Mouse (Mus musculus) kidney, embryonic 14.5 days (tissue): Measurements from ENCODE around the gene Hilpda. TPM values are rescaled to one million over a fixed set of nuclear protein-coding genes. Genes with fewer than 3 reads are reported as not detected.

Experiments used
- ATAC-seq: fragments of 200-750 bp; cut with Nextera tagmentation; 2 replicates; pipeline ENCODE4 v1.8.0; 2017; ENCODE audit warnings: moderate number of reproducible peaks, mild to moderate bottlenecking, moderate TSS enrichment, moderate library complexity; ENCODE audit not compliant: low FRiP score, low TSS enrichment
- H3K27ac ChIP-seq: fragments of 300-500 bp; sonication (generic); 2 replicates; pipeline ENCODE4 v1.5.1; 2014; ENCODE audit warnings: low read depth, mild to moderate bottlenecking, low read length, moderate library complexity, mixed read lengths
- H3K27me3 ChIP-seq: fragments of 300-500 bp; sonication (generic); 2 replicates; pipeline ENCODE4 v1.6.1; 2014; ENCODE audit warnings: mild to moderate bottlenecking, low read length; ENCODE audit not compliant: control insufficient read depth, insufficient read depth
- H3K36me3 ChIP-seq: fragments of 300-500 bp; sonication (generic); 2 replicates; pipeline ENCODE4 v1.6.1; 2014; ENCODE audit warnings: low read length, mixed read lengths; ENCODE audit not compliant: control insufficient read depth, insufficient read depth
- H3K4me1 ChIP-seq: fragments of 300-500 bp; sonication (generic); 2 replicates; pipeline ENCODE4 v1.6.1; 2014; ENCODE audit warnings: low read length, mixed read lengths; ENCODE audit not compliant: control insufficient read depth, insufficient read depth
- H3K4me2 ChIP-seq: fragments of 300-500 bp; sonication (generic); replicated peaks from 2 replicates; pipeline ENCODE4 v1.6.1; 2014; ENCODE audit warnings: low read depth, mild to moderate bottlenecking, low read length
- H3K4me3 ChIP-seq: fragments of 300-500 bp; sonication (generic); 2 replicates; pipeline ENCODE4 v1.5.1; 2014; ENCODE audit warnings: mild to moderate bottlenecking, low read length
- H3K9ac ChIP-seq: fragments of 300-500 bp; sonication (generic); 2 replicates; pipeline ENCODE4 v1.6.1; 2014; ENCODE audit warnings: low read depth, mild to moderate bottlenecking, low read length, moderate library complexity
- H3K9me3 ChIP-seq: fragments of 300-500 bp; sonication (generic); 2 replicates; pipeline ENCODE4 v1.6.1; 2016; ENCODE audit warnings: low read length; ENCODE audit not compliant: control insufficient read depth
- WGBS: fragments of 180-500 bp; shearing (Covaris S2); extraction: QIAGEN DNeasy Blood & Tissue Kit; methylation state at CpG from one replicate; pipeline ENCODE4 v1.1.7; 2014; 5-methylcytosine and 5-hydroxymethylcytosine counted together
- polyA plus RNA-seq: library from polyadenylated mRNA; unstranded; fragments of >200 nt; fragmentation: Nextera tagmentation; extraction: Ambion mirVana; gene quantifications from 2 replicates; pipeline ENCODE4 v1.2.1, GENCODE M21; 2014

The Hilpda gene
- polyA plus RNA-seq, 1 experiment from 2014 or later = 32.1 TPM

DNA sequence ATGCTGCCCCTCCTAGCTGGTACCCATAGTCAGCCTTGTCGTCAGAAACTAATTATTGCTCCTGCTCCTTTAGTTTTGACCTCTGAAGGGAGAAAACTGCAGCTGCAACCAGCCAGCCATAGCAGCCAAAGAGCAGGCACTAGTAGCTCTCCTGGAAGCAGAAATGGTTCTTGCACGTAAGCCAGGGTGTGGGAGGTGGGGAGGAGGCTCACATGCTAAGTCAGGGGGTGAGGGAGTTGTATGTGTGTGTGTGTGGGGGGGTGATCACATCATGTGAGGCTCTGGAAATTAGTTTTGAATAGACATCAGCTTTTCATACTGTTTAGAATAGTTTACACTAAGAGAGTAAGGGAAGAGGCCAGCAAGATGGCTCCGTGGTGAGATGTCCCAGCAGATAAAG is 45.7 kb downstream of the Hilpda start:
- Histone ChIP-seq H3K36me3 (no peaks in the 10 kb centered on the region), H3K9ac (no peak overlapping the region), H3K27me3 (no peaks in the 10 kb centered on the region), H3K27ac (no peak overlapping the region; the same call in 1 of the 2 replicates), H3K9me3 (no peaks in the 10 kb centered on the region), H3K4me2 (no peak overlapping the region), H3K4me3 (no peak overlapping the region), H3K4me1 (peaks cover 7% of the 10 kb centered on the region; the same call in 1 of the 2 replicates)
- 35% methylated on average over 3 of the region's 3 CpGs for WGBS
- no peak for ATAC-seq

DNA sequence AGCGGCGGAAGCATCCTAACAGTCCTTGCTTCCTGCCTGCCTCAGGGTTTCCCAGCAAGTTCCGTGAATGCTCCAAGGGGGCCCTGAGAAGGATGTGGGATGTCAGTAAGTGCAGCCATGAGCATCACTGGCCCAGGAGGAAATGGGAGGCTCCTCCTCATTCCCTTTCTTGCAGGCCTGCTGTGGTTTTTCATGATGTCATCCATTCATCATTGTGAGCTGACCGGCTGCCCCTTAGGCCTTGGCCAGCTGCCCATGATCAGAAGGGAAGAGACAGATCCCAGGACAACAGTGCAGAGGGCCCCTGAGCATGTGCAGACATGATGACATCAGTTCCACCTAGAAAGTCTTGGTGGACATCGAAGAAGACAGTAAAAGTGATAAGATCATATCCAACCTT is 46.6 kb downstream of the Hilpda start, which contains the start of gene Fam71f1:
TSS of gene Fam71f1 (plus strand) at position 262 of the 400 bp plus-strand sequence.
- no peak within 1 kb of the TSS for H3K9ac ChIP-seq

DNA sequence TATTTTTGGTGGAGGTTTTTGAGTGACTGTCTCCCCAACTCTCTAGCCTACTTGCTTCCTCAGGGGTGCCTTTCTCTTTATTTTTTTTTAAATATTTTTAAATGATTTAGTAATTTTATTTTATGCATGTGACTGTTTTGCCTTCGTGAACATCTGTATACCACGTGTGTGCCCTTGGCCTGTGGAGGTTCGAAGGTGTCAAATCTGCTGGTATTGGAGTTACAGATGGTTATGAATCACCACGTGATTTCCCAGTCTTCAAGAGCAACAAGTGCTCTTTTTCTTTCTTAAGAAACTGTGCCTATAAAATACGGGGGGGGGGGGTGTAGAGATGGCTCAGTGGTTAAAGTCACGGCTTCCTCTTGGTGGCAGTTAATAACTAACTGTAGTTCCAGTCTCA is 49.3 kb downstream of the Hilpda start:
- Histone ChIP-seq H3K27me3 (no peaks in the 10 kb centered on the region), H3K4me1 (peaks cover 7% of the 10 kb centered on the region; the same call in 1 of the 2 replicates), H3K27ac (no peak overlapping the region), H3K9ac (no peak overlapping the region), H3K9me3 (no peaks in the 10 kb centered on the region), H3K36me3 (no peaks in the 10 kb centered on the region), H3K4me3 (no peak overlapping the region), H3K4me2 (no peak overlapping the region)
- WGBS = 78% methylated on average over 6 of the region's 6 CpGs
- ATAC-seq = no peak

More for the DNA sequence above, 46.6 kb downstream of the Hilpda start, which contains the start of gene Fam71f1:
- Histone ChIP-seq H3K27me3 (no peaks in the 10 kb centered on the region), H3K9me3 (no peaks in the 10 kb centered on the region), H3K4me2 (no peak within 1 kb of the TSS), H3K4me3 (no peak within 1 kb of the TSS), H3K27ac (peak within 1 kb of the TSS; percentile 43), H3K4me1 (peaks cover 7% of the 10 kb centered on the region; the same call in 1 of the 2 replicates), H3K36me3 (no peaks in the 10 kb centered on the region)
- peak; percentile 86 for ATAC-seq
- WGBS = 31% methylated on average over 5 of the region's 5 CpGs

DNA sequence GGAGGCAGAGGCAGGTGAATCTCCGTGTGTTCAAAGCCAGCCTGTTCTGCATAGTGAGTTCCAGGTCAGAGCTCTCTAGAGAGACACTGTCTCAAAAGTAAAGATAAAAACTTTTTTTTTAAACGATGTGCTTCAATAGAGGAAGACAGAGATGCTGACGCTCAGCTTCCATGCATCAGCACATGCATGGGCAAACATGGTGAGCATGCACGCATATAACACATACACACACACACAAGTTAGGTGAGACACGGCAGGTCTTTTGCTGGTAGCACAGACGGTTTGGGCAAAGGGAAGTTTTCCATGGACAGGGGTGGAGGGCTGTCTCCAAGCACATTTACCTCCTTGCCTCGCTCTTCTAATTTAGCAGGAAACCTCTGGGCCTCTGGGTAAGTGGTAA is 49.9 kb downstream of the Hilpda start:
- Histone ChIP-seq H3K9ac (no peak overlapping the region), H3K27ac (no peak overlapping the region), H3K27me3 (no peaks in the 10 kb centered on the region), H3K36me3 (no peaks in the 10 kb centered on the region), H3K4me1 (peaks cover 7% of the 10 kb centered on the region; the same call in 1 of the 2 replicates), H3K4me3 (no peak overlapping the region), H3K9me3 (no peaks in the 10 kb centered on the region), H3K4me2 (no peak overlapping the region)
- 94% methylated on average over 7 of the region's 7 CpGs for WGBS
- ATAC-seq = no peak

DNA sequence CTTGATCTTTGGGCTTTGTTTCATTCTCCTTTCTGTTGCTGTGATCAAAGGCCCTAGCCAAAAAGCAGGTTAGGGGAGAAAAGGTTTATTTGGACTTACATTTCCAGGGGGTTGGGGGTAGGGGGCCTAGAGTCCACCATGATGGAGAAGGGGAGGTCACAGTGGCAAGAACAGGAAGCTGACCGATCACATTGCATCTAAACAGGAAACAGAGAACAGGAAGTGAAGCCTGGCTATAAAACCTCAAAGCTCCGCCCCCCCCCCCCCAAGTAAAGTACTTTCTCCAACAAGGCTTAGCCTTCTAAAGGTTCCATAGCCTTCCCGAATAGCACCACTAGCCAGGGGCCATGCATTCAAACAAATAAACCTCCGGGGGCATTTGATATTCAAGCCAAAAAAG is 50.4 kb downstream of the Hilpda start:
- H3K9me3 ChIP-seq = no peaks in the 10 kb centered on the region
- no peaks in the 10 kb centered on the region for H3K27me3 ChIP-seq
- H3K9ac ChIP-seq = no peak overlapping the region
- no peak overlapping the region for H3K4me2 ChIP-seq
- no peaks in the 10 kb centered on the region for H3K36me3 ChIP-seq
- WGBS = 88% methylated on average over 4 of the region's 4 CpGs
- no peak for ATAC-seq
- no peak overlapping the region for H3K27ac ChIP-seq
- no peak overlapping the region for H3K4me3 ChIP-seq
- H3K4me1 ChIP-seq = peaks cover 7% of the 10 kb centered on the region; the same call in 1 of the 2 replicates

Other genes with a start within 250 kb of the Hilpda start
- gene Lep, start 212.3 kb upstream of the Hilpda start, polyA plus RNA-seq = not detected in 2 replicates
- gene Rbm28, start 107.5 kb upstream of the Hilpda start, polyA plus RNA-seq = 65.1 and 65.8 TPM in 2 replicates
- 0.96 and 1.4 TPM in 2 replicates for gene Prrt4, start 92.9 kb upstream of the Hilpda start, polyA plus RNA-seq
- gene Impdh1, start 56.1 kb upstream of the Hilpda start, polyA plus RNA-seq = 26.3 and 41.7 TPM in 2 replicates
- 0.27 TPM in 1 of 2 replicates, not detected in the other for gene Fam71f2, start 7.1 kb downstream of the Hilpda start, polyA plus RNA-seq
- 0.19 TPM in 1 of 2 replicates, not detected in the other for gene Fam71f1, start 46.7 kb downstream of the Hilpda start, polyA plus RNA-seq
- gene Calu, start 75.6 kb downstream of the Hilpda start, polyA plus RNA-seq = 195 and 382 TPM in 2 replicates
- gene Opn1sw, start 116.0 kb downstream of the Hilpda start, polyA plus RNA-seq = 0.87 and 0.90 TPM in 2 replicates
- gene Ccdc136, start 123.8 kb downstream of the Hilpda start, polyA plus RNA-seq = 22.8 and 30.3 TPM in 2 replicates
- gene Flnc, start 160.8 kb downstream of the Hilpda start, polyA plus RNA-seq = 5.5 and 8.3 TPM in 2 replicates
- 248 and 309 TPM in 2 replicates for gene Atp6v1f, start 195.2 kb downstream of the Hilpda start, polyA plus RNA-seq
- gene Atp6v1fnb, start 198.9 kb downstream of the Hilpda start, polyA plus RNA-seq = 0.49 TPM in 1 of 2 replicates, not detected in the other
- gene Kcp, start 235.5 kb downstream of the Hilpda start, polyA plus RNA-seq = 30.0 and 32.8 TPM in 2 replicates